Mouse (Mus musculus) c-Kit-positive CD71-negative TER-119-negative erythroid progenitor cells, embryonic 14.5 days (primary cell): Measurements from ENCODE around the gene H2-Q10.
A peak's percentile ranks its signal among the peaks of the same experiment; 100 is the strongest.

Experiments used
- DNase-seq: peaks from one replicate; pipeline ENCODE4 v3.0.0-alpha.2; 2013; ENCODE audit warnings: low read depth

H2-Q10 gene

DNA sequence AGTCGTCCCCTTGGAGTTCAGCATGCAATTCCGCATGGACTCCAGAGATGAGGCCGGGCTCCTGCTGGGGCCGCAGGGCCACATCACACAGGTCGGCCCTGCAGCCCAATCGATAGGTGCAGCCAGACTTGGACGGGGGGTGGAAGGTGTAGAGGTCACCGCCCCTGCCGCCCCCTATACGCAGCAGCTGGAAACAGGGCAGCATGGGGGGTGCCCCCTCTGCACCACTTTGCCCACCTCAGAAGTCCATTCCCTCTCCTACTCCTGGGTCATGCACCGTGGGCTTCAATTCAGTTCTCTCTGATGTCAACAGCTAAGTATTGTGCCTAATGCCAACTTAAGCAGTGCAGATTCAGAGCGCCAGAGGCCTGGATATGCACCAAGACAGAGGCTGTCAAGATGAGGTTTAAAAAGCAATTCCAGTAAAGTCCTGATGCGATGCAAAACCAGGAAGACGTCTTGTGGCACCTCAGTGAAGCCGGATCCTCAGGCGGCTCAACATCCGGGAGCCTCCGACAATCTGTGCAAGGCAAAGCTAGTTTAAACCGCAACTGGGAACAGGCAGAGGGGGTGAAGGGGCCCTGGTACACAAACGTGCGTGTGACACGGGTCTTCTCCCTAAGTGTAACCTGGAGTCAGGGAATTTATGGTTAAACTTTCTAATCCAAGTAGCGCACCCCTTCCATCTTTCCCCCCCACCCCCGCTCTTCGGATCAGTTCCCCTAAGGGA is 46.2 kb downstream of the H2-Q10 start:
- no peak for DNase-seq

DNA sequence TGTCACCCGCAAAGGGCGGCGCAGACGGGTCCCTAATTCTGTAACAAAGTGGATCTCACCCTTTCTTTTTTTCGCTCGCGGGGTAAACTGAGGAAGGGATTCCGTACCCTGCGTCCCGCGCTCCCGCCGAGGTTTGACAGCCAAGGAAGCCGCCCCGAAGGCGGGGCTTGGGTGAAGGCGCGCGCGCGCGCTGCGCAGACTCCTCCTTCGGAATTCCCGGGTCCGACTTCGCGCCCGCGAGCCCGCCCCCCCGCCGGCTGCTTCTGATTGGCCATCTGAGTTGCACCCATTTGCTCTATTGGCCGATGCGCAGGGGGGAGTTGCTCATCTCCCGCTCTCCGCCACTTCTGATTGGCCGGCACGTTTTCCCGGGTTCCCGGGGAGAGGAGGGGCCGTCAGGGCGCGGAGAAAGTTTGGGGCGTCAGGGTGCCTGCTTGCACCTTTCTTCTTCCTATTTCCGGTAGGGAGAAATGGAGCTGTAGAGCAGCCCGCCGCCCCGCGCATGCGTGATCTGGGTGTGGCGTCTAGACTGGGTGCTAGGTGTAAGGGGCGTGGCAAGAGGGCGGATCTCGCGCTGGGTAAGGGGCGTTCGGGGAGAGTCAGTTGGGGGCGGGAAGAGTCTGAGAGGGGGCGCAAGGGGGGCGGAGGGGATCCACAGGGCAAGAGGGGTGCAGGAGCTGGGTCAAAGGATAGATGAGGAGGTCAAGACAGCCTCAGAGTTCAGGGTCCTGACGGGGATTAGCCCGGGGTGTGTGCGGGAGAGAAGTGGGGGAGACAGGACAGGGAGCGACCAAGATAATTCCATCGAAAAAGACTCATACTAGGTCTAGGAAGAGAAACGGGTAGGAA is 47.0 kb downstream of the H2-Q10 start, which contains the start of the genes Tcf19 and Cchcr1:
Tcf19 (minus strand) TSS at position 173 of the 849 bp plus-strand sequence.
Cchcr1 (plus strand) TSS at position 449 of the 849 bp plus-strand sequence.
- DNase-seq, result peak; percentile 88

DNA sequence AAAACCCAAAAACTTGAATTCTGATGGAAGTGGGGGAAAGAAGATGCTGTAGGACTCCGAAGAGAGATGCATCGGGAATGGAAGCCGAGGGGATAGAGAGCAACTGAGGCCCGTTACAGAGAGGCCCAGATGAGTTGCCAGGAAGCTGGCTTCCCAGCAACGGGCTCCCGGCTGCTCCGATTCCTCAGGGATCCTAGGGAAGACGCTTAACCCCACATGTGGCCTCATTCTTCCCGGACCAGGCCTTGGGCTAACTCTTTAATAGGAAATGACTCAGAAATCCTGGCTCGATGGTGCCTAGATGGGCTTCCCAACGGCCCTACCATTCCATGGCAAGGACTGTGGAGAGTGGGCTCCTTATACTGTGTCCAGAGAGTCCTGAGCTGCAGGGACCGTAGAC is 47.6 kb downstream of the H2-Q10 start:
- DNase-seq, result no peak
